Mouse (Mus musculus): ENCODE results near the gene Psg16. TPM values are rescaled to one million over a fixed set of nuclear protein-coding genes. Genes with fewer than 3 reads are reported as not detected.

The Psg16 gene
- polyA plus RNA-seq, 1 experiment from 2014 or later: 0.09 TPM

DNA sequence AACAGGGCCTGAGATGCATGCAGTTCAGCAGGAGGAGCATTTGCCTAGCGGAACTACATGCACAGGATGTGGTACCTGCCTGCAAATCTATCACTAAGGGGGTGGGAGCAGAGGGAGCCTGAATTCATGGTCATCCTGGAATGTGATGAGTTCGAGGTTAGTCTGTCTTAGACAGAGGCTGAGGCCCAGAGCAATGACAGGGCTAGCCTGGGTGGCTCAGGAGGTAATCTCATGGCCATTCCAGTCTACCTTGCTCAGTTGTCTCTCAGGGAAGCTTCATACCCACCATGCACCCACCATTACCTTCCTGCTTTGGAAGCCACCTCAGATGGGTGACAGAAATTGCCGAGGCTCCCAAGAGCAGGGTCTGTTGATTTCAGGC lies 14.4 kb upstream of the Psg16 start:
- 82% methylated on average over 3 of the region's 3 CpGs for WGBS (ENCODE audit: insufficient replicate concordance)
- Histone ChIP-seq H3K4me2 (peak overlapping the region; percentile 78), H3K36me3 (ENCODE audit: control insufficient read depth, insufficient read depth, low read length) (peaks cover 1% of the 10 kb centered on the region; the same call in 1 of the 2 replicates), H3K9ac (ENCODE audit: low read depth, low read length) (peak overlapping the region; percentile 43), H3K27ac (ENCODE audit: low read depth, low read length) (peak overlapping the region; percentile 99), H3K4me3 (ENCODE audit: low read depth, low read length) (peak overlapping the region; percentile 50; the same call in 1 of the 2 replicates), H3K9me3 (replicated peaks; ENCODE audit: control insufficient read depth, low read length) (no peaks in the 10 kb centered on the region), H3K4me1 (ENCODE audit: control insufficient read depth, insufficient read depth, low read length) (peaks cover 53% of the 10 kb centered on the region), H3K27me3 (ENCODE audit: control insufficient read depth, insufficient read depth, low read length) (no peaks in the 10 kb centered on the region)
- ATAC-seq (replicated peaks; ENCODE audit: insufficient number of reproducible peaks, low FRiP score, low TSS enrichment): no peak

- no peaks in the 10 kb centered on the region for H3K27me3 ChIP-seq (ENCODE audit: control insufficient read depth, insufficient read depth, low read length)
- peak overlapping the region; percentile 78 for H3K4me2 ChIP-seq
- no peaks in the 10 kb centered on the region for H3K9me3 ChIP-seq (replicated peaks; ENCODE audit: control insufficient read depth, low read length)
- peak overlapping the region; percentile 99 for H3K27ac ChIP-seq (ENCODE audit: low read depth, low read length)
- H3K9ac ChIP-seq (ENCODE audit: low read depth, low read length): peak overlapping the region; percentile 43; the same call in 1 of the 2 replicates
- peak; percentile 33 for ATAC-seq (replicated peaks; ENCODE audit: insufficient number of reproducible peaks, low FRiP score, low TSS enrichment)
- peak overlapping the region; percentile 50 for H3K4me3 ChIP-seq (ENCODE audit: low read depth, low read length)
- no peaks in the 10 kb centered on the region for H3K36me3 ChIP-seq (ENCODE audit: control insufficient read depth, insufficient read depth, low read length)
- WGBS (ENCODE audit: insufficient replicate concordance): 32% methylated on average over 9 of the region's 9 CpGs
- H3K4me1 ChIP-seq (ENCODE audit: control insufficient read depth, insufficient read depth, low read length): peaks cover 53% of the 10 kb centered on the region
Measured at GRCm38 (mm10) chr7:17060031-17060781, 13.6 kb upstream of the Psg16 start.

DNA sequence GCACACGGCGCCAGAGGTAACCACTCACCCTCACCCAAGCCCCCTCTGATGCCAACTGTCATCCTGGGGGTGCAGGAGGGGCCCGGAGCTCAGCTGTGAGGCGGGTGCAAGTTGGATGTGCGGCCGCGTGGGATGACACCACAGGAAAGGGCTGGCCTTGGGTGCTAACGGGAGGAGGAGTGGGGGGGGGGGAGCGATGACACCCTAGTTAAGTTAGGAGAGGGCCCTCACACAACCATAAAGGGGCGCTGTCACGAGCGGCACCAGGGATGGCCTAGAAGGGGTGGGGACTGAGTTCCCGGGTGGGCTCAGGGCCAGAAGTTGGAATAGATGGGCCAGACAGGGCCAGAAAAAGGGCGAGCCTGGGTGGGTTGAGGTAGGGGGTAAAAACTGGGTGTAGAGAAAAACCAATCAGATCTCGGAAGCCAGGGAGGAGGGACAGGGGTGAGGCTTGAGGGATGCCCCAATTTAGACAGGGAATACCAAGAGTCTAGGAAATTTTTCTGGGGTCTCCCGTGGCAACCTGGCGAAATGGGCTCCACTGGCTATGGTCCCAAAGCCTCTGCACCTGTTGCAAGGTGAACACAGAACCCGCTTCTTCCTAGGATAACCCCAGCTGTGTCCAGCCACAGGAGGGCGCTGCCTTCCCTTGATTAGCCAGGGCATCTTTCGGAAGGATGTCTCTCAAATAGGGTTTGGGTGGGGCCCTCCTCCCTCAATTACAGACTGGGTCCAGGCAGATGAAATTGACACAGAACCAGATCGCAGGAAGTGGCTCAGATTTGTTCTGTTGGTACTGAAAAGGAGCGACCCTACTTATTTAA lies 12.8 kb upstream of the Psg16 start:
- peaks cover 53% of the 10 kb centered on the region for H3K4me1 ChIP-seq (ENCODE audit: control insufficient read depth, insufficient read depth, low read length)
- H3K27ac ChIP-seq (ENCODE audit: low read depth, low read length): peak overlapping the region; percentile 99
- H3K9ac ChIP-seq (ENCODE audit: low read depth, low read length): peak overlapping the region; percentile 65; the same call in 1 of the 2 replicates
- no peaks in the 10 kb centered on the region for H3K36me3 ChIP-seq (ENCODE audit: control insufficient read depth, insufficient read depth, low read length)
- no peak for ATAC-seq (replicated peaks; ENCODE audit: insufficient number of reproducible peaks, low FRiP score, low TSS enrichment)
- no peaks in the 10 kb centered on the region for H3K9me3 ChIP-seq (replicated peaks; ENCODE audit: control insufficient read depth, low read length)
- peak overlapping the region; percentile 78 for H3K4me2 ChIP-seq
- peak overlapping the region; percentile 50 for H3K4me3 ChIP-seq (ENCODE audit: low read depth, low read length)
- 73% methylated on average over 22 of the region's 22 CpGs for WGBS (ENCODE audit: insufficient replicate concordance)
- H3K27me3 ChIP-seq (ENCODE audit: control insufficient read depth, insufficient read depth, low read length): no peaks in the 10 kb centered on the region

DNA sequence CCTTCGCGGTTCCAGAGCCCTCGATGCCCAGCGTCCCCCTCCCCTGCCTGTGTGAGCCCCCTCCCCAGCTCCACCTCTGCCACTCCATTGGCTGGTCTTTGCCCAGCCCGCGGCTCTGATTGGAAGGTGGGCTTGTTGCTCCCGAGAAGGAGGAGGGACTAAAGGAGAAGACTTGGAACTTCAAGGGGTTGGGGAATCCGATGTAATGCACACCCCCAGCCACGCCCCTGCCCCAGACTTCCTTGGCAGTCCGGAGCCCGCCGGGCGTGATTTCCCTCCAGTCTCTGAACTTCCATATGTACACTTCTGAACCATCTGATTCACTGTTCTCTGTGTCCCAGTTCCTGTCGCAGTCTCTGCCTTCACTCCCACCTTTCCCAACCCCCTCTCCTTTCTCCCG lies 11.5 kb upstream of the Psg16 start, which contains the start of gene Hif3a:
Gene Hif3a, minus strand, starts transcription at position 39 of the 400 bp plus-strand sequence.
- H3K9ac ChIP-seq (ENCODE audit: low read depth, low read length): peak within 1 kb of the TSS; percentile 65
- no peaks in the 10 kb centered on the region for H3K27me3 ChIP-seq (ENCODE audit: control insufficient read depth, insufficient read depth, low read length)
- H3K9me3 ChIP-seq (replicated peaks; ENCODE audit: control insufficient read depth, low read length): no peaks in the 10 kb centered on the region
- ATAC-seq (replicated peaks; ENCODE audit: insufficient number of reproducible peaks, low FRiP score, low TSS enrichment): peak; percentile 60
- H3K4me1 ChIP-seq (ENCODE audit: control insufficient read depth, insufficient read depth, low read length): peaks cover 48% of the 10 kb centered on the region
- H3K36me3 ChIP-seq (ENCODE audit: control insufficient read depth, insufficient read depth, low read length): no peaks in the 10 kb centered on the region
- H3K27ac ChIP-seq (ENCODE audit: low read depth, low read length): peak within 1 kb of the TSS; percentile 66
- H3K4me3 ChIP-seq (ENCODE audit: low read depth, low read length): peak within 1 kb of the TSS; percentile 50
- WGBS (ENCODE audit: insufficient replicate concordance): 2% methylated on average over 15 of the region's 15 CpGs
- peak within 1 kb of the TSS; percentile 78 for H3K4me2 ChIP-seq

DNA sequence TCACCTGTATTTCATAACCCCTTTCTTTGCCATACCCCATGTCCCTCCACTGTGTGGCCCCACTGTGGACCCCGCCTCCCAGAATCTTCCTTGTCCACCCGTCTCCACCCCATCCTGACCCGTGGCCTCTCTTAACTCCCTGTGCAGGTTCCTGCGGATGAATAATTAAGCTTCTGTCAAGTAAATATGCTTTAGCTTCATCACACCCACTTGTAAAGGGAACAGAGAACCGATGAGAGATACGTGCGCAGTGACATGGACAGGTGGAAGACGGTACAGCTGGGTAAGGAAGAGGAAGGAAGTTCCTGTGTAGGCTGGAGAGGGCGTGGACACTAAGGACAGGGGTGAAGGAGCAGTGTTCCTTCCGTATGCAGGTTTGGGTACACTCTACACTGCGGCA lies 11.0 kb upstream of the Psg16 start:
- no peaks in the 10 kb centered on the region for H3K9me3 ChIP-seq (replicated peaks; ENCODE audit: control insufficient read depth, low read length)
- peak overlapping the region; percentile 78 for H3K4me2 ChIP-seq
- no peaks in the 10 kb centered on the region for H3K36me3 ChIP-seq (ENCODE audit: control insufficient read depth, insufficient read depth, low read length)
- peak overlapping the region; percentile 50 for H3K4me3 ChIP-seq (ENCODE audit: low read depth, low read length)
- H3K4me1 ChIP-seq (ENCODE audit: control insufficient read depth, insufficient read depth, low read length): peaks cover 43% of the 10 kb centered on the region
- H3K27ac ChIP-seq (ENCODE audit: low read depth, low read length): peak overlapping the region; percentile 66
- H3K27me3 ChIP-seq (ENCODE audit: control insufficient read depth, insufficient read depth, low read length): no peaks in the 10 kb centered on the region
- 16% methylated on average over 11 of the region's 11 CpGs for WGBS (ENCODE audit: insufficient replicate concordance)
- no peak for ATAC-seq (replicated peaks; ENCODE audit: insufficient number of reproducible peaks, low FRiP score, low TSS enrichment)
- peak overlapping the region; percentile 65 for H3K9ac ChIP-seq (ENCODE audit: low read depth, low read length)

DNA sequence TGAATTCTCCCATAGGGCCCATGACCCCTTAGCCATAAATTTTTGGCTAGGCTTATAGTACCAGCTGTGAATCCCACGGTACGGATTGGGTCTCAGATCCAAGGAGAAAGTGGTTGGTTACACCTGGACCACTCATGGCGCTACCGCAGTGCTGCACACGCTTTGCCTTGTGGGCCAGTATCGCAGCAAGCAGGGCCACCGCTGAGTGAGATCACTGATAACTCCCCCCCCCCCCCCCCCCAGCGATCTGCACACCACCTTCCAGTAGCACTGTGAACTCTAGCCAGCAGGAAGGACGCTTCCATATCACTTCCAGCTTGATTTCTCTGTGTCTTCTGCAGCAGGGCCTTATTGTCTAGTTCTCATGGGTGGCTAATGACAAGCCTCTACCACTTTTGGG lies 8.2 kb upstream of the Psg16 start:
- H3K4me1 ChIP-seq (ENCODE audit: control insufficient read depth, insufficient read depth, low read length): peaks cover 16% of the 10 kb centered on the region
- H3K4me3 ChIP-seq (ENCODE audit: low read depth, low read length): no peak overlapping the region
- WGBS (ENCODE audit: insufficient replicate concordance): 77% methylated on average over 8 of the region's 9 CpGs
- H3K9me3 ChIP-seq (replicated peaks; ENCODE audit: control insufficient read depth, low read length): no peaks in the 10 kb centered on the region
- H3K27me3 ChIP-seq (ENCODE audit: control insufficient read depth, insufficient read depth, low read length): no peaks in the 10 kb centered on the region
- H3K9ac ChIP-seq (ENCODE audit: low read depth, low read length): no peak overlapping the region
- no peak for ATAC-seq (replicated peaks; ENCODE audit: insufficient number of reproducible peaks, low FRiP score, low TSS enrichment)
- H3K36me3 ChIP-seq (ENCODE audit: control insufficient read depth, insufficient read depth, low read length): no peaks in the 10 kb centered on the region
- no peak overlapping the region for H3K27ac ChIP-seq (ENCODE audit: low read depth, low read length)
- no peak overlapping the region for H3K4me2 ChIP-seq

- 7% methylated on average over 2 of the region's 2 CpGs for WGBS (ENCODE audit: insufficient replicate concordance)
- ATAC-seq (replicated peaks; ENCODE audit: insufficient number of reproducible peaks, low FRiP score, low TSS enrichment): no peak
- Histone ChIP-seq H3K4me3 (ENCODE audit: low read depth, low read length) (no peak overlapping the region), H3K27me3 (ENCODE audit: control insufficient read depth, insufficient read depth, low read length) (no peaks in the 10 kb centered on the region), H3K36me3 (ENCODE audit: control insufficient read depth, insufficient read depth, low read length) (no peaks in the 10 kb centered on the region), H3K4me2 (no peak overlapping the region), H3K9ac (ENCODE audit: low read depth, low read length) (no peak overlapping the region), H3K27ac (ENCODE audit: low read depth, low read length) (no peak overlapping the region), H3K9me3 (replicated peaks; ENCODE audit: control insufficient read depth, low read length) (no peaks in the 10 kb centered on the region), H3K4me1 (ENCODE audit: control insufficient read depth, insufficient read depth, low read length) (peaks cover 8% of the 10 kb centered on the region)
Measured at GRCm38 (mm10) chr7:17066412-17066811, 7.4 kb upstream of the Psg16 start.

DNA sequence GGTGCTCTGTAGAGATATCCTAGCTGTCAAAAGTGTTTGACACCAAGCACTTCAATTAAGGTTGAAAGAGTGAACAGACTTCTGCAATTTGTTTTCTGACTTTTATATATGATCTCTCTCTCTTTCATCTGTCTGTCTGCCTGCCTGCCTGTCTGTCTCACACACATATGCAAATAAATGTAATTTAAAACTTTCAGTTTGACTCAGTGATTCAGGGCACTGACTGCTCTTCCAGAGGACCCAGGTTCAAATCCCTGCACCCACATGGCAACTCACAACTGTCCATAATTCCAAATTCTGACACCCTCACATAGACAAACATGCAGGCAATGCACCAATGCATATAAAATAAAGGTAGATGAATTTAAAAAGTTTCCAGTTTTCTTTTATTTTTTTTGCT lies 6.8 kb upstream of the Psg16 start:
- Histone ChIP-seq H3K27me3 (ENCODE audit: control insufficient read depth, insufficient read depth, low read length) (no peaks in the 10 kb centered on the region), H3K27ac (ENCODE audit: low read depth, low read length) (no peak overlapping the region), H3K9ac (ENCODE audit: low read depth, low read length) (no peak overlapping the region), H3K9me3 (replicated peaks; ENCODE audit: control insufficient read depth, low read length) (no peaks in the 10 kb centered on the region), H3K4me2 (no peak overlapping the region), H3K4me3 (ENCODE audit: low read depth, low read length) (no peak overlapping the region), H3K4me1 (ENCODE audit: control insufficient read depth, insufficient read depth, low read length) (0 out of 2 replicates have a peak, but pooled peaks cover 5% of the 10 kb centered on the region), H3K36me3 (ENCODE audit: control insufficient read depth, insufficient read depth, low read length) (no peaks in the 10 kb centered on the region)
- ATAC-seq (replicated peaks; ENCODE audit: insufficient number of reproducible peaks, low FRiP score, low TSS enrichment): no peak
